13 mouse cellular contexts compared by ENCODE assay signal in genomic region chr1:120258245-120258644, GRCm38 (mm10). TPM values are rescaled to one million over a fixed set of nuclear protein-coding genes. Genes with fewer than 3 reads are reported as not detected.
A peak's percentile ranks its signal among the peaks of the same experiment; 100 is the strongest.
DNase-seq lines count a peak whose midpoint lies in the region; ATAC-seq and TF ChIP-seq lines count a peak whose summit lies in the region.
"Had no signal": no experiment of that assay in that cellular context is flagged by ENCODE, and none has a peak within 500 bp of the region (broad histone marks: within the 10 kb centered on the region; RNA-seq: fewer than 3 reads in every experiment).

No protein-coding gene starts in this region.

- no peaks in the 10 kb centered on the region for H3K9me3 ChIP-seq in heart, embryonic 13.5 days
- H3K9me3 ChIP-seq in ES-E14 (ENCODE audit: control insufficient read depth, insufficient read depth, low read depth, low read length) = no peaks in the 10 kb centered on the region
- no peaks in the 10 kb centered on the region for H3K9me3 ChIP-seq in limb, embryonic 10.5 days (replicated peaks)
- H3K9me3 ChIP-seq in neural tube, embryonic 12.5 days = no peaks in the 10 kb centered on the region
- H3K9me3 ChIP-seq in forebrain, embryonic 12.5 days = no peaks in the 10 kb centered on the region
- H3K9me3 ChIP-seq: embryonic facial prominence, embryonic 12.5 days had no signal

- WGBS in heart, embryonic 13.5 days = 77% methylated on average over 8 of the region's 8 CpGs
- WGBS in limb, embryonic 10.5 days = 81% methylated on average over 8 of the region's 8 CpGs
- WGBS in neural tube, embryonic 12.5 days = 68% methylated on average over 8 of the region's 8 CpGs
- 79% methylated on average over 8 of the region's 8 CpGs for WGBS in forebrain, embryonic 12.5 days

- intact Hi-C loops in left cerebral cortex, postnatal 25 days (cut with DNase I) = no loop called here

- peak overlapping the region; percentile 32; the same call in 1 of the 2 replicates for H3K4me2 ChIP-seq in heart, embryonic 13.5 days
- no peak overlapping the region for H3K4me2 ChIP-seq in neural tube, embryonic 12.5 days (replicated peaks)
- no peak overlapping the region for H3K4me2 ChIP-seq in forebrain, embryonic 12.5 days
- H3K4me2 ChIP-seq: embryonic facial prominence, embryonic 12.5 days; lung, embryonic 14.5 days had no signal

- no peak for ATAC-seq in heart, embryonic 13.5 days (ENCODE audit: extremely low read depth, insufficient number of reproducible peaks, low FRiP score, low TSS enrichment)
- ATAC-seq in neural tube, embryonic 12.5 days (ENCODE audit: low FRiP score, low read depth) = 0 out of 2 replicates have a peak, but pooled peaks have one; percentile 29
- no peak for ATAC-seq in forebrain, embryonic 12.5 days (ENCODE audit: low FRiP score)

- H3K4me3 ChIP-seq in heart, embryonic 13.5 days = no peak overlapping the region
- no peak overlapping the region for H3K4me3 ChIP-seq in ES-E14 (ENCODE audit: insufficient read depth in 1 of 2, low read depth in 1 of 2, low read length in 2 of 2, poor library complexity in 1 of 2, severe bottlenecking in 1 of 2)
- no peak overlapping the region for H3K4me3 ChIP-seq in limb, embryonic 10.5 days
- H3K4me3 ChIP-seq in neural tube, embryonic 12.5 days = no peak overlapping the region
- no peak overlapping the region for H3K4me3 ChIP-seq in forebrain, embryonic 12.5 days (replicated peaks)
- H3K4me3 ChIP-seq: embryonic facial prominence, embryonic 12.5 days had no signal

- H3K27me3 ChIP-seq in heart, embryonic 13.5 days (replicated peaks) = no peaks in the 10 kb centered on the region
- H3K27me3 ChIP-seq in limb, embryonic 10.5 days (ENCODE audit: low read depth, poor library complexity, severe bottlenecking) = peaks cover under 1% of the 10 kb centered on the region; the same call in 1 of the 2 replicates
- H3K27me3 ChIP-seq in neural tube, embryonic 12.5 days (replicated peaks) = no peaks in the 10 kb centered on the region
- peaks cover 6% of the 10 kb centered on the region; the same call in 1 of the 2 replicates for H3K27me3 ChIP-seq in forebrain, embryonic 12.5 days
- H3K27me3 ChIP-seq: embryonic facial prominence, embryonic 12.5 days had no signal

- no peak overlapping the region for H3K9ac ChIP-seq in heart, embryonic 13.5 days
- peak overlapping the region; percentile 34; the same call in 1 of the 2 replicates for H3K9ac ChIP-seq in ES-E14 (ENCODE audit: insufficient read depth, low read depth, low read length, poor library complexity, severe bottlenecking)
- no peak overlapping the region for H3K9ac ChIP-seq in neural tube, embryonic 12.5 days
- no peak overlapping the region for H3K9ac ChIP-seq in forebrain, embryonic 12.5 days
- H3K9ac ChIP-seq: embryonic facial prominence, embryonic 12.5 days; lung, embryonic 14.5 days had no signal

- no peaks in the 10 kb centered on the region for H3K36me3 ChIP-seq in heart, embryonic 13.5 days
- H3K36me3 ChIP-seq in ES-E14 (ENCODE audit: control insufficient read depth, insufficient read depth, low read length, poor library complexity, severe bottlenecking) = no peaks in the 10 kb centered on the region
- no peaks in the 10 kb centered on the region for H3K36me3 ChIP-seq in limb, embryonic 10.5 days
- H3K36me3 ChIP-seq in neural tube, embryonic 12.5 days = no peaks in the 10 kb centered on the region
- H3K36me3 ChIP-seq in forebrain, embryonic 12.5 days (replicated peaks) = no peaks in the 10 kb centered on the region
- H3K36me3 ChIP-seq: embryonic facial prominence, embryonic 12.5 days had no signal

- in situ Hi-C loops in ES-E14 (cut with MboI; ENCODE audit: low sequenced_read_pairs in 2 of 2, unreplicated experiment in 2 of 2) = no loop called here

- no peak overlapping the region for H3K27ac ChIP-seq in heart, embryonic 13.5 days (replicated peaks)
- H3K27ac ChIP-seq in ES-E14 (ENCODE audit: insufficient read depth, low read depth, low read length, poor library complexity, severe bottlenecking) = no peak overlapping the region
- peak overlapping the region; percentile 74; the same call in 1 of the 2 replicates for H3K27ac ChIP-seq in limb, embryonic 10.5 days
- no peak overlapping the region for H3K27ac ChIP-seq in neural tube, embryonic 12.5 days
- no peak overlapping the region for H3K27ac ChIP-seq in forebrain, embryonic 12.5 days
- H3K27ac ChIP-seq: embryonic facial prominence, embryonic 12.5 days had no signal

- peaks cover 23% of the 10 kb centered on the region for H3K4me1 ChIP-seq in heart, embryonic 13.5 days
- peaks cover 0 to 4% of the 10 kb centered on the region in 2 experiments; a peak in 1 of 4 replicates for H3K4me1 ChIP-seq in ES-E14 (ENCODE audit: control insufficient read depth in 2 of 2, insufficient read depth in 2 of 2, low read length in 2 of 2, poor library complexity in 1 of 2)
- peaks cover 21% of the 10 kb centered on the region for H3K4me1 ChIP-seq in limb, embryonic 10.5 days
- H3K4me1 ChIP-seq in neural tube, embryonic 12.5 days = peaks cover 5% of the 10 kb centered on the region; the same call in 1 of the 2 replicates
- no peaks in the 10 kb centered on the region for H3K4me1 ChIP-seq in forebrain, embryonic 12.5 days

- DNase-seq in heart, adult 8-10 months (ENCODE audit: low spot score) = no peak
- DNase-seq in ES-E14 (ENCODE audit: low read depth, low spot score) = no peak
- DNase-seq in limb, embryonic 10.5 days (ENCODE audit: low spot score) = no peak
- no peak for DNase-seq in T-cell, adult 2 months (ENCODE audit: low spot score)
- no peak for DNase-seq in left cerebral cortex, postnatal 25 days (ENCODE audit: low spot score in 2 of 2)
- DNase-seq: cerebellum, adult 11 months; kidney, adult 11 months; lung, embryonic 14.5 days; right cerebral cortex, postnatal 14 days had no signal

TF ChIP-seq in ES-E14, 5 proteins besides CTCF, POLR2A, EP300 and RAD21:
- TF ChIP-seq ZC3H11A (IDR thresholded peaks at IDR 0.05; ENCODE audit: borderline replicate concordance, low read depth, low read length) = no peak
- no peak for TF ChIP-seq HCFC1 (IDR thresholded peaks at IDR 0.05; ENCODE audit: borderline replicate concordance, insufficient read depth, low read length)
- TF ChIP-seq ZNF384 (IDR thresholded peaks at IDR 0.05; ENCODE audit: low read depth, low read length) = no peak
- TF ChIP-seq MAFK (IDR thresholded peaks at IDR 0.05; ENCODE audit: insufficient read depth, low read depth, low read length) = no peak
- TF ChIP-seq CHD2 (IDR thresholded peaks at IDR 0.05; ENCODE audit: low read depth, low read length) = no peak

RNA-seq across cellular contexts. Expression of gene Steap3, which starts 14.3 kb away (rescaled TPM):
- polyA plus RNA-seq in heart, embryonic 13.5 days (2015; fragmentation: Nextera tagmentation; extraction: Ambion mirVana) = 16.2 and 18.7 TPM in 2 replicates
- 10 to 100 TPM; 25.3 to 29.5 (median 28.3) TPM for total RNA-seq in heart, adult 8-10 months (2022)
- 53.1 and 75.9 TPM in 2 replicates for total RNA-seq in ES-E14 (2012; rRNA removed)
- polyA plus RNA-seq in limb, embryonic 10.5 days (2016; fragmentation: Nextera tagmentation; extraction: Ambion mirVana) = 4.5 TPM in 2 replicates
- polyA plus RNA-seq in neural tube, embryonic 12.5 days (2016; fragmentation: Nextera tagmentation; extraction: Ambion mirVana) = 1.4 and 2.3 TPM in 2 replicates
- total RNA-seq in left cerebral cortex, postnatal 25 days (2021) = 1 to 10 TPM; 6.6 to 7.3 TPM
- polyA plus RNA-seq in forebrain, embryonic 12.5 days (2016; fragmentation: Nextera tagmentation; extraction: Ambion mirVana) = 1.5 and 1.7 TPM in 2 replicates
